Comparison of ENCODE assay signal across 8 mouse cellular contexts in genomic region chr5:52618348-52619270, GRCm38 (mm10). TPM values are rescaled to one million over a fixed set of nuclear protein-coding genes. Genes with fewer than 3 reads are reported as not detected.
DNase-seq lines count a peak whose midpoint lies in the region; ATAC-seq and TF ChIP-seq lines count a peak whose summit lies in the region.

No protein-coding gene starts in this region.

- peak; percentile 88 for ATAC-seq in CD4-positive, CD25-positive, alpha-beta regulatory T cell, adult 4 months
- peak; percentile 91 for ATAC-seq in forebrain, postnatal 0 days
- ATAC-seq in megakaryocyte-erythroid progenitor cell, adult 5-6 weeks (replicated peaks; ENCODE audit: low FRiP score, low TSS enrichment, poor library complexity, severe bottlenecking) = peak; percentile 22; the same call in 1 of the 2 replicates

- TF ChIP-seq POLR2A in small intestine, adult 2 months (IDR thresholded peaks at IDR 0.05; ENCODE audit: low read depth, low read length) = no peak

- peak overlapping the region; percentile 40 for H3K4me3 ChIP-seq in forebrain, postnatal 0 days (ENCODE audit: low read depth, low read length)
- peak overlapping the region; percentile 35 for H3K4me3 ChIP-seq in small intestine, adult 2 months (ENCODE audit: low read depth, low read length)

- peak overlapping the region; percentile 71 for H3K4me2 ChIP-seq in forebrain, postnatal 0 days (ENCODE audit: low read depth)

- no peaks in the 10 kb centered on the region for H3K27me3 ChIP-seq in forebrain, postnatal 0 days (ENCODE audit: insufficient read depth, low read length)
- H3K27me3 ChIP-seq in small intestine, adult 2 months (ENCODE audit: control insufficient read depth, insufficient read depth, low read length) = no peaks in the 10 kb centered on the region

- DNase-seq in cerebellum, adult 11-12 months = peak; percentile 54
- DNase-seq in forebrain, postnatal 0 days = peak; percentile 87
- peak; percentile 59 to 71 for DNase-seq in heart, postnatal 14 days
- peak; percentile 71 to 79 for DNase-seq in layer of hippocampus, postnatal 36 days
- no peak for DNase-seq in adrenal gland, adult 8-10 months

- H3K9me3 ChIP-seq in forebrain, postnatal 0 days (ENCODE audit: low read length) = no peaks in the 10 kb centered on the region

- 2% methylated on average over 41 of the region's 41 CpGs for WGBS in forebrain, postnatal 0 days
- WGBS in small intestine, adult 2 months = 5% methylated on average over 41 of the region's 41 CpGs

- peak overlapping the region; percentile 73 for H3K27ac ChIP-seq in forebrain, postnatal 0 days (ENCODE audit: low read depth, low read length)
- no peak overlapping the region for H3K27ac ChIP-seq in small intestine, adult 2 months (ENCODE audit: insufficient read depth, low read depth, low read length)

- no peaks in the 10 kb centered on the region for H3K36me3 ChIP-seq in forebrain, postnatal 0 days (ENCODE audit: insufficient read depth)
- H3K36me3 ChIP-seq in small intestine, adult 2 months (ENCODE audit: control insufficient read depth, insufficient read depth, low read length) = no peaks in the 10 kb centered on the region

- intact Hi-C loops in heart, postnatal 14 days (cut with DNase I) = no loop called here

- H3K9ac ChIP-seq in forebrain, postnatal 0 days = peak overlapping the region; percentile 45

- TF ChIP-seq CTCF in forebrain, postnatal 0 days (IDR thresholded peaks at IDR 0.05; ENCODE audit: low read depth) = peak; percentile 39
- no peak for TF ChIP-seq CTCF in small intestine, adult 2 months (IDR thresholded peaks at IDR 0.05; ENCODE audit: extremely low read depth, insufficient read length, insufficient replicate concordance, low read depth, low read length)

- H3K4me1 ChIP-seq in forebrain, postnatal 0 days (ENCODE audit: insufficient read depth) = peaks cover 23% of the 10 kb centered on the region; the same call in 1 of the 2 replicates
- H3K4me1 ChIP-seq in small intestine, adult 2 months (ENCODE audit: control insufficient read depth, insufficient read depth, insufficient read length, low read length) = peaks cover 27% of the 10 kb centered on the region

RNA-seq across cellular contexts. Expression of gene Sepsecs, which starts 50.9 kb away (rescaled TPM):
- 1 to 10 TPM; 5.4 to 5.6 TPM for polyA plus RNA-seq in CD4-positive, CD25-positive, alpha-beta regulatory T cell, adult 4 months (2017; shearing (Covaris generic))
- total RNA-seq in forebrain, postnatal 0 days (2014; rRNA removed) = 8.4 and 15.6 TPM in 2 replicates
- polyA plus RNA-seq in forebrain, postnatal 0 days (2015; fragmentation: Nextera tagmentation; extraction: Ambion mirVana) = 3.2 and 4.2 TPM in 2 replicates
- 1 to 10 TPM; 6.9 to 8.0 TPM for total RNA-seq in heart, postnatal 14 days (2021)
- 10 to 100 TPM; 10.1 to 10.6 TPM for total RNA-seq in layer of hippocampus, postnatal 36 days (2021)
- 14.8 and 15.3 TPM in 2 replicates for total RNA-seq in megakaryocyte-erythroid progenitor cell, adult 5-6 weeks (2014; fragmentation: Nextera tagmentation)
- 15.3 and 16.2 TPM in 2 replicates for total RNA-seq in megakaryocyte-erythroid progenitor cell, adult 5-6 weeks (2017)
- polyA plus RNA-seq in small intestine, adult 2 months (2012; rRNA removed) = 1.9 and 4.1 TPM in 2 replicates
- 10 to 100 TPM; 17.6 to 22.4 (median 18.1) TPM for total RNA-seq in adrenal gland, adult 8-10 months (2022)

RNA-seq across cellular contexts. Expression of gene Lgi2, which starts 52.3 kb away (rescaled TPM):
- polyA plus RNA-seq in CD4-positive, CD25-positive, alpha-beta regulatory T cell, adult 4 months (2017; shearing (Covaris generic)) = not detected
- 14.6 and 15.1 TPM in 2 replicates for total RNA-seq in forebrain, postnatal 0 days (2014; rRNA removed)
- polyA plus RNA-seq in forebrain, postnatal 0 days (2015; fragmentation: Nextera tagmentation; extraction: Ambion mirVana) = 4.3 and 6.1 TPM in 2 replicates
- total RNA-seq in heart, postnatal 14 days (2021) = 1 to 10 TPM in 1 of 2 experiments, under 1 TPM in 1; 0.93 to 1.0 TPM
- total RNA-seq in layer of hippocampus, postnatal 36 days (2021) = 10 to 100 TPM; 21.5 to 23.4 TPM
- total RNA-seq in megakaryocyte-erythroid progenitor cell, adult 5-6 weeks (2014; fragmentation: Nextera tagmentation) = not detected in 2 replicates
- not detected in 2 replicates for total RNA-seq in megakaryocyte-erythroid progenitor cell, adult 5-6 weeks (2017)
- 0.47 and 0.86 TPM in 2 replicates for polyA plus RNA-seq in small intestine, adult 2 months (2012; rRNA removed)
- total RNA-seq in adrenal gland, adult 8-10 months (2022) = under 1 TPM; 0.34 to 0.91 (median 0.55) TPM

Comparison
In these comparisons a context has a peak if more than half of its experiments do, and no peak if none do; other contexts are left out.
1. ATAC-seq: peak in every context shown above with its lines; median percentile 91 in forebrain, postnatal 0 days; 88 in CD4-positive, CD25-positive, alpha-beta regulatory T cell, adult 4 months; 22 in megakaryocyte-erythroid progenitor cell, adult 5-6 weeks.